Mouse (Mus musculus): ENCODE measurements around the gene Htr1b.

Htr1b gene

DNA sequence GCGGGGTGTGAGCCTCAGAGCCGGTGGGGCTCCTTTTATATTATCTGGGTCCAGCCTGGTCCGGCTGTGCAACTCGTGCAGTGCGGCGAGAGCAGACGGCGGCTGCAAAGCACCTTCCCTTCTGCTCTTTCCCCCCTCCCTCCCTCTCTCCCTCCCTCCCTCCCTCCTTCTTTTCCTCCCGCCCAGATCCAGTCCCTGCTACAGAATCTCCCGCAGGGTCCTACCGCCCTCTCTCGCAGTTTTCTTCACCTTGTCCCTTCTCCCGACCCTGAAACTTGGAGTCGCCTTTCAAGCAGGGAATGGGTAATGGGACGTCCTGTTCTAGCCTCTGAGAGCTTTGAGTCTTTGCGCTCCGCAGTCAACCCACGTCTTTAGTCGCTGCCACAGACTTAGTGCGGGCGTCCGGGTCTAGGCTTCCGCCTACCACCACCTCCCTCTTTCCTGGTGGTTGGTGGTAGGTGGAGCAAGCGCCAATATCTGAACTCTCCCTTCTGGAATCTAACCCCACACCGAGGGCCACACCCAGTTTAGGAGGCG, at the start of gene Htr1b:
TSS of gene Htr1b (minus strand) at position 392 of the 537 bp plus-strand sequence.
- DNase-seq = peak; percentile 57

DNA sequence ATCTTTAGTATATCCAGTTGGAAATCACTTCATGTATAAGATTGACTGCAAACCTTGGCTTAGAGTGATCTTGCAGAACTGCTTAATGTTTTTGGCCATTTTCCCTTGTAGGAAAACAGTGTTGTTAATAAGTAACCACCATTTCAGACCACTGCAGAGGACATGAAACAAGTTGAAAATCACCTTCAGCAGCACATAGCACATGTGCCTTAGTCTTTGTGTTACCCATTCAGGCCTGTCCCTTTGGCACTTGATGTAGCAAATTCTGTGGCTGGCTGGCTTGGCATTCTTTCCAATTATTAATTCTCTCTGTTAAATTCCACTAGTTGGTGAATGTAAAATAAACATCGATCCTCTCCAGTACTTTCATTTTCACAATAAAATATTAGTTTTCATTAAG, 43.1 kb upstream of the Htr1b start:
- DNase-seq = no peak

DNA sequence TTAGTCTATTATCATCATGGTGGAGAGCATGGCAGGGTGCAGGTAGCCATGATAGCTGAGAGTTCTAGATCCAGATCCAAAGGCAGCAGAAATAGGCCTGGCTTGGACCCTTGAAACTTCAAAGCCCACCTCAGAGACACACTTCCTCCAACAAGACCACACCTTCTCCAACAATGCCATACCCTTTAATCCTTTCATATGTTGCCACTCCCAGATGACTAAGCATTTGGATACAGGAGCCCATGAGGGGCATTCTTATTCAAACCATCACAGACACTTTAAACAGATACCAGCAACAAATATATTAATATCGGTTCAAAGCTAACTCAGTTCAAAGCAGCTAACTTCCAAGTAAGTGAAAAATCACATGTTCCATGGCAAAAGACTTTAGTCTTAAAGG, 3.9 kb upstream of the Htr1b start:
- DNase-seq = no peak

DNA sequence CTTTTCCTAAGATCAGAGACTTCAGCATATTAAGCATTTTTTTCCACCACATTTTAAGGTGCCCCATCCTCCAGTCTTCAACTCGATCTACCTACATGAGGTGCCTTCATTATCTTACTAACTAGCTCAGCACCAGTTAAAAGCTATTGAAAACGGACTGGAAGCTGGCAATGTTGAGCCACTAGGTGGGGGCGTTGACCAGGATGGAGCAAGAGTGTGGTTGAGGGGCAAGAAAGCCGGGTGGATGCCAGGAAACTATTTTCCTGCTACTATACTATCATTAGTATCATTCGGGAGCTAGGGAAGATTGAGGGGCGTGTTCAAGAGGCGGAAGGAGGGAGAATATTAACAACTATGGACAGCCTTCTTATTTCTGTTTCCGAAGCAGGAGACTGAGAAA, 1.5 kb upstream of the Htr1b start:
- peak; percentile 24 for DNase-seq

DNA sequence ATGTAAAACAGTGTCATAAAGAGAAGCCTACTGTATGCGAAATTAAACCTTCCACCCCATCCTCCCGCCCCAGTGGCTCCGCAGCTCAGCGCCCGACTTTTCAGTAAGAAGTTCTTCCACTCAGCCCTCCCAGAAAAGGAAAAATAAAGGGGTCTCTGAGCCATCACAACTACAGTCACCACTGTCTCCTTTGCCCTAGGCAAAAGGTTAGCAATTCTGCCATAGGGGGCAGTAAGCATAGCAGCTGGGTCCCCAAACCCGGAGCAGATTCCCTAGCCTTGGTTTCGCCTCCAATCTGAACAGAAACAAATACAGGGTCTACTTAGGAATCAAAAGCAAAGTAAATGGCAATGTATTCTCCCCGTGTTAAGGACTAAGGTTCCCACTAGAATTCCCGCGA, 535 bp upstream of the Htr1b start:
- peak; percentile 28 for DNase-seq

DNA sequence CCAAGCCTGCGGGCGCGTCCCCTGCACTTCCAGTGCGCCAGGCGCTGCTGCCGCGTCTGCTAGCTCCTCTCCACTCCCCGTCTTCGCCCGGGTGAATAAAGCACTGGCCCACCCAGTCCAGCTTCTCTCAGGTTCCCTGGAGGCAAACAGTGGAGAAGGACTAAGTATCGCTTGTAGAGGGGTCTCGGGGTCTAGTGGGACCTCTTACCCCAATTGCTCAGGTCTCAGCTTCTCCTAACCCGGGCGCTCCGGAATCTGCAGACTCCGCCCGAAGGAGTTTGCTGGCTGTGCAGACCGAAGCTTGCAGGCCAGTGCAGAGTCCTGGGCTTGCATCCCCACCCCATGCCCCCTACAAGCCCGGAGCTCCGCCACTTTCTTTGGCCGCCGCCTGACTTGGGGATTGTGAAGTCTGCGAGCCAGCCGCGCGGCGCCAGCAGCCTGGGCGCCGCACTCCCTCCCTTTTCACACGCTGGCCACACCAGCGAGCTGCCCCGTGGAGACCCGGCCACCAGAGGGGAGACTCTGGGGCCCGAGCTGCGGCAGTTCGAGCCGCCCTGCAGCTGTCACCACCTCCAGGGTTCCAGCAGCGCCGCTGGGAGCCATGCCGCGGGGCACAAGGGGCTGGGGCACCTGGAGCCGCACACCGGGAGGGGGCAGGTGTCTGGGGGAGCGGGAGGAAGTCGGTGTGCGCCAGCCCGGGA, 742 bp downstream of the Htr1b start:
- DNase-seq = peak; percentile 24

DNA sequence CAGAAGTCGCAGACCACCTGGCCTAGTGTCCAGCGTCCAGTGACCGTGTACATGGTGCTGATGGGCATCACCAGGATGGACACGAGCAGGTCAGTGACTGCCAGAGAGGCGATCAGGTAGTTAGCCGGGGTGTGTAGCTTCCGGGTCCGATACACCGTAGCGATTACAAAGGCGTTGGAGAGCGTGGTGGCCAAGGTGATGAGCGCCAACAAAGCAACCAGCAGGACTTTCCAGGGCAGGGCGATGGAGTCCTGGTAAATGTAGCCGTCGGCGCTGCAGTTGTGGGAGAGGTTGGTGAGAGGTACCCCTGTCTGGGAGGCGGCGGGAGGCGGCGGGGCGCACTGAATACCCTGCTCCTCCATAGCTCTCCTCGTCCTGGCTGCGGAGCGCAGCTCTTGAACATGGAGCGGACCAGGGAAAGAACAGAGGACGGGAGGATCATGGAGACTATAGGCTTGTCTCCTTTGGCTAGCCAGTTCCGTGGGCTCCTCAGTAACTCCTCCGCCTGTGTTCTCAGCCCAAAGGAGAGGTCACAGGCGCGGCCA, 1.4 kb downstream of the Htr1b start:
- peak; percentile 16 for DNase-seq

DNA sequence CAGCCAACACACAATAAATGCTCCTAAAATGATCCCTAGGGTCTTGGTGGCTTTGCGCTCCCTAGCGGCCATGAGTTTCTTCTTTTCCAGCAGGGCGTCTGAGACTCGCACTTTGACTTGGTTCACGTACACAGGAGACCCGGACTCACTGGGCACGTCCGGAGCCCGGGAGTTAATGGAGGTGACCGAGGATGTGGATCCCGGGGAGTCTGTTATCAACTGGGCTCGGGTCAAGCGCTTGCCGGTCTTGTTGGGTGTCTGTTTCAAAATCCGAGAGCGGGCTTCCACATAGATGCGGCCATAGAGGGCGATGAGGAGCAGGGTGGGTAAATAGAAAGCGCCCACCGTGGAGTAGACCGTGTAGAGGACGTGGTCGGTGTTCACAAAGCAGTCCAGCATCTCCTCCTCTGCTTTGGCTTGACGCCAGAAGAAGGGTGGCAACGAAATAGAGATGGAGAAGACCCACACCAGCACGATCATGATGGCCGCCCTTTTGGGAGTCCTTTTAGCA, 2.0 kb downstream of the Htr1b start:
- DNase-seq = peak; percentile 30

DNA sequence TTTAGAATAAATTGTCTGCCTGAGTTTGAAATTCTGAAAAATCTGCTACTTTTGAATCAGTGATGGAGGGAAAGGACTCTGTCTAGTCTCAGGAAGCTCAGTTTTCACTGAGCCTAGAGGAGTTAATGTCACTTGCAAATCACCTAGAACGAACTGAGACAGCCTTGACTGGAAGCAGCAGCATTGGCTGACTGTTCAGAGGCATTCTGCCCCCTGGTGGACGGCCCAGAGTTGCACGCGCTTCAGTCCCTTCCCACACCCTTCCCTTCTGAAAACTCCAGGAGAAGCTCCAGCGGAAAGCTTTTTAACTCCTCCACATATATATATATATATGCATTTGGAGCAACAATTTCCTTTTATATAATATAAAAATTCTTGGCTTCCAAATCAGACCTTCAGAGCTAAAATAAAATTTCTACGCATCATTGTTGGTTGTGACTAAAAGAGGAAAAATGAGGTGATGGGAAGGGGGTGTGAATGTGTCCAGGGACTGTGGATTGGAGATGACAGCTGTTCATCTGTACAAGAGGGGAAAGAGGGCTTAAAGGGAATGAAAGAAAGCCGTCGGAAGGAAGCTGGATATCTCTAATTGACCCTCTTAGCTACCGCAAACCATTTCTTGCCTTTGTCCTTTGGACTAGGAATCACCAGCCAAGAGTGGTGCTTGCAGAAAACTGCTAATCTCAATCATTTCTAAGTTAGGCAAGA, 6.6 kb downstream of the Htr1b start:
- peak; percentile 88 for DNase-seq

DNA sequence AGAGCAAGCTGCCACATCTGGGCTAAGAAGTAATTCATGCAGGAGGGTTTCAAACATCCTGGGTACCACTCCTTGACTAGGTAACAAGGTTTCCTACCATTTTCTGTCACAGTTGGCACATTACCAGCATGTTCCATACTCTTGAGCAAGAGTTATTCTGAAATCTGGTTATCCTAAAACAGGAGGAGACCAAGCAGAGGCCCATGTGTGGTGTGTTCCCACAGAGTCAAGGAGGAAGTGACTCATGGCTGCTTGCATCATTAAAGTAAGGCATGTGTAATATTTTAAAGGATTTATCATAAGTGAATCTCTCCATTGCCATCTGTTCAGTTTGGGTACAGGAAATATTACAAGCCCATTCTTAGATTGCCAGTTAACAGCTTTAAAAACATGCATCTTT, 7.7 kb downstream of the Htr1b start:
- DNase-seq = peak; percentile 26

DNA sequence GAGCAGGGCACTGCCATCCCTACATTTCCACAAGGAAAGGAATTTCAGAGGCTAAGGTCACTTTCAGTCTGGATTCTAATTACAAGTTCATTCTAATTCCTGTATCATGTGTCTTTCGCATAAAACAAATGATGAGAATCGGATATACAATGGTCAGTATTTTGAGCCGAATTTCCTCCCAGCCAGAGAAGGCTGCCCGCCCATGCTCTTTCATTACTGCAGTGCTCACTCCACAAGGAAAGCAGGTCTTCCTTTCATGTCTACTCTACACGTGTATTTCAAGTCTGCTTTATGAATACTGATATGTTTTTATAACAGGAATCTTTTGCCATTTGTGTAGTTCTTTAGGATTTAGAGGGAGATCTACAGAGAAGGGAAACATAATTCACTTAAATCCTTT, 10.8 kb downstream of the Htr1b start:
- no peak for DNase-seq

DNA sequence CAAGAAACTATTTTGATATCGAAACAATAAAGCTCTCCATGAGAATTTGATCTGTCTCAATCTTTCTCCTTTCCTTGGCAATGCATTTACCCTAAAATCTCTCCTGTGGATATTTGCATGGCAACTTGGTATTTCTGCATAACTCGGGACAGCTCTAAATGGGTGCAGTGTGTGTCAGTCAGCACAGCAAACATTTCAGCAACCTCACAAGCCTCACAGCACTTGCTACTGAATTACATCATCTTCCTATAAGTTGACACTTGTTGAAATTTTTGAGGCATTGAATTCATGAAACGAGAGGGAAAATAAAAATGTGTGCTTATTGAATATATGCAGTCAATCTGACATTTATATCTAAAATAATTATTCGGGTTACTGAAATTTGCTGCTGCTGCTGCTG, 22.6 kb downstream of the Htr1b start:
- no peak for DNase-seq

Data from right cerebral cortex, adult 18-20 months (tissue).